Comparison of ENCODE assay signal across 10 mouse cellular contexts in genomic region chr1:172619235-172619634, GRCm38 (mm10). TPM values are rescaled to one million over a fixed set of nuclear protein-coding genes. Genes with fewer than 3 reads are reported as not detected.
DNase-seq lines count a peak whose midpoint lies in the region; ATAC-seq and TF ChIP-seq lines count a peak whose summit lies in the region.
"Had no signal": no experiment of that assay in that cellular context is flagged by ENCODE, and none has a peak within 500 bp of the region (broad histone marks: within the 10 kb centered on the region; RNA-seq: fewer than 3 reads in every experiment).

No protein-coding gene starts in this region.

- H3K36me3 ChIP-seq in C2C12 (ENCODE audit: control insufficient read depth, insufficient read depth) (no peaks in the 10 kb centered on the region), ES-E14 (ENCODE audit: control insufficient read depth, insufficient read depth, low read length, poor library complexity, severe bottlenecking) (no peaks in the 10 kb centered on the region)
- no peaks in the 10 kb centered on the region for H3K36me3 ChIP-seq in kidney, embryonic 16.5 days (ENCODE audit: insufficient read depth, low read length)
- H3K36me3 ChIP-seq in lung, embryonic 16.5 days (ENCODE audit: control insufficient read depth, insufficient read depth, low read length): no peaks in the 10 kb centered on the region
- H3K36me3 ChIP-seq: hindbrain, embryonic 15.5 days had no signal

- no peak overlapping the region for H3K4me2 ChIP-seq in kidney, embryonic 16.5 days (replicated peaks; ENCODE audit: low read depth, low read length)
- H3K4me2 ChIP-seq in lung, embryonic 16.5 days (ENCODE audit: low read depth, low read length): no peak overlapping the region
- H3K4me2 ChIP-seq: hindbrain, embryonic 15.5 days had no signal

- H3K79me3 ChIP-seq in C2C12 (ENCODE audit: low read depth): no peaks in the 10 kb centered on the region

- H3K4me1 ChIP-seq in ES-E14 (ENCODE audit: control insufficient read depth in 2 of 2, insufficient read depth in 2 of 2, low read length in 2 of 2, poor library complexity in 1 of 2): 0 out of 4 replicates have a peak, but pooled peaks cover 0 to 1% of the 10 kb centered on the region in 2 experiments
- H3K4me1 ChIP-seq in kidney, embryonic 16.5 days (ENCODE audit: insufficient read depth, low read length): peaks cover 13% of the 10 kb centered on the region
- H3K4me1 ChIP-seq in lung, embryonic 16.5 days (replicated peaks; ENCODE audit: control insufficient read depth, insufficient read depth, low read length): peaks cover 6% of the 10 kb centered on the region; the same call in 1 of the 2 replicates

- no peak overlapping the region for H3K4me3 ChIP-seq in C2C12 (ENCODE audit: insufficient read depth, poor library complexity, severe bottlenecking)
- no peak overlapping the region for H3K4me3 ChIP-seq in ES-E14 (ENCODE audit: insufficient read depth in 1 of 2, low read depth in 1 of 2, low read length in 2 of 2, poor library complexity in 1 of 2, severe bottlenecking in 1 of 2)
- no peak overlapping the region for H3K4me3 ChIP-seq in kidney, embryonic 16.5 days (ENCODE audit: low read length)
- no peak overlapping the region for H3K4me3 ChIP-seq in lung, embryonic 16.5 days (ENCODE audit: low read length)
- H3K4me3 ChIP-seq: hindbrain, embryonic 15.5 days had no signal

- no peak overlapping the region for H3K27ac ChIP-seq in ES-E14 (ENCODE audit: insufficient read depth, low read depth, low read length, poor library complexity, severe bottlenecking)
- no peak overlapping the region for H3K27ac ChIP-seq in kidney, embryonic 16.5 days (ENCODE audit: low read length)
- no peak overlapping the region for H3K27ac ChIP-seq in lung, embryonic 16.5 days (ENCODE audit: low read length)
- H3K27ac ChIP-seq: hindbrain, embryonic 15.5 days had no signal

- no peaks in the 10 kb centered on the region for H3K9me3 ChIP-seq in ES-E14 (ENCODE audit: control insufficient read depth, insufficient read depth, low read depth, low read length)
- H3K9me3 ChIP-seq in kidney, embryonic 16.5 days (ENCODE audit: low read length): no peaks in the 10 kb centered on the region
- H3K9me3 ChIP-seq in lung, embryonic 16.5 days (ENCODE audit: control insufficient read depth, low read length): no peaks in the 10 kb centered on the region
- H3K9me3 ChIP-seq: hindbrain, embryonic 15.5 days had no signal

- peak; percentile 38 for DNase-seq in ES-E14 (ENCODE audit: low read depth, low spot score)
- DNase-seq in frontal cortex, postnatal 36 days (ENCODE audit: low spot score in 2 of 2): peak; percentile 57 to 66
- DNase-seq in right cerebral cortex, postnatal 25 days: peak; percentile 31

- no peaks in the 10 kb centered on the region for H3K79me2 ChIP-seq in C2C12 (ENCODE audit: control insufficient read depth, insufficient read depth)

- ATAC-seq in cerebellum, adult (ENCODE audit: insufficient number of reproducible peaks, low FRiP score, low TSS enrichment): peak; percentile 74
- ATAC-seq in kidney, embryonic 16.5 days (ENCODE audit: low FRiP score, low TSS enrichment): 0 out of 2 replicates have a peak, but pooled peaks have one; percentile 40
- ATAC-seq in lung, embryonic 16.5 days (ENCODE audit: low read depth): 0 out of 2 replicates have a peak, but pooled peaks have one; percentile 43
- no peak for ATAC-seq in erythroblast, adult 5-6 weeks (replicated peaks; ENCODE audit: low FRiP score, poor library complexity, severe bottlenecking)

- no peak overlapping the region for H3ac ChIP-seq in C2C12 (ENCODE audit: control insufficient read depth, insufficient read length, low read depth)

- in situ Hi-C loops in ES-E14 (cut with MboI; ENCODE audit: low sequenced_read_pairs in 2 of 2, unreplicated experiment in 2 of 2): no loop called here

- no peak overlapping the region for H3K9ac ChIP-seq in ES-E14 (ENCODE audit: insufficient read depth, low read depth, low read length, poor library complexity, severe bottlenecking)
- no peak overlapping the region for H3K9ac ChIP-seq in kidney, embryonic 16.5 days (replicated peaks; ENCODE audit: low read length)
- H3K9ac ChIP-seq in lung, embryonic 16.5 days (ENCODE audit: low read length): no peak overlapping the region
- H3K9ac ChIP-seq: hindbrain, embryonic 15.5 days had no signal

- WGBS in kidney, embryonic 16.5 days: 19% methylated on average over 7 of the region's 7 CpGs
- 14% methylated on average over 7 of the region's 7 CpGs for WGBS in lung, embryonic 16.5 days

- TF ChIP-seq CTCF in C2C12 (IDR thresholded peaks at IDR 0.05; ENCODE audit: control insufficient read depth, insufficient read depth, insufficient read length): peak; percentile 68

- peaks cover 15% of the 10 kb centered on the region for H3K27me3 ChIP-seq in C2C12 (ENCODE audit: control insufficient read depth, insufficient read depth, insufficient read length)
- H3K27me3 ChIP-seq in kidney, embryonic 16.5 days (ENCODE audit: insufficient read depth, low read length): no peaks in the 10 kb centered on the region
- peaks cover 2% of the 10 kb centered on the region; the same call in 1 of the 2 replicates for H3K27me3 ChIP-seq in lung, embryonic 16.5 days (ENCODE audit: control insufficient read depth, insufficient read depth, low read depth, low read length)
- H3K27me3 ChIP-seq: hindbrain, embryonic 15.5 days had no signal

TF ChIP-seq in C2C12, 6 proteins besides CTCF, POLR2A, EP300 and RAD21:
- no peak for TF ChIP-seq CEBPB (IDR thresholded peaks at IDR 0.05; ENCODE audit: low read depth)
- no peak for TF ChIP-seq USF1 (IDR thresholded peaks at IDR 0.05; ENCODE audit: low read depth)
- TF ChIP-seq FOSL1 (IDR thresholded peaks at IDR 0.05; ENCODE audit: insufficient read depth, low read length, poor library complexity, severe bottlenecking): no peak
- no peak for TF ChIP-seq MAX (IDR thresholded peaks at IDR 0.05)
- no peak for TF ChIP-seq MYOG (IDR thresholded peaks at IDR 0.05; ENCODE audit: control insufficient read depth, extremely low read depth, insufficient read length)
- no peak for TF ChIP-seq MYOD1 (IDR thresholded peaks at IDR 0.05; ENCODE audit: control insufficient read depth, insufficient read length, low read depth)

TF ChIP-seq in ES-E14, 5 proteins besides CTCF, POLR2A, EP300 and RAD21:
- no peak for TF ChIP-seq ZNF384 (IDR thresholded peaks at IDR 0.05; ENCODE audit: low read depth, low read length)
- TF ChIP-seq ZC3H11A (IDR thresholded peaks at IDR 0.05; ENCODE audit: borderline replicate concordance, low read depth, low read length): peak; percentile 39; the same call in 1 of the 2 replicates

RNA-seq across cellular contexts. Expression of gene Dusp23, which starts 13.5 kb away (rescaled TPM):
- 0.89 TPM for polyA plus RNA-seq in C2C12 (2012; fragmentation: generic; extraction: Trizol)
- 0.13 TPM in 1 of 2 replicates, not detected in the other for total RNA-seq in ES-E14 (2012; rRNA removed)
- 18.5 and 21.7 TPM in 2 replicates for polyA plus RNA-seq in kidney, embryonic 16.5 days (2015; fragmentation: Nextera tagmentation; extraction: Ambion mirVana)
- 13.5 and 13.7 TPM in 2 replicates for polyA plus RNA-seq in lung, embryonic 16.5 days (2015; fragmentation: Nextera tagmentation; extraction: Ambion mirVana)
- total RNA-seq in erythroblast, adult 5-6 weeks (2015; ENCODE audit: low replicate concordance): 3.1 and 3.7 TPM in 2 replicates
- 0.77 TPM in 1 of 2 replicates, not detected in the other for total RNA-seq in erythroblast, adult 5-6 weeks (2017; ENCODE audit: low replicate concordance)

RNA-seq across cellular contexts. Expression of gene Fcrl6, which starts 16.9 kb away (rescaled TPM):
- not detected for polyA plus RNA-seq in C2C12 (2012; fragmentation: generic; extraction: Trizol)
- not detected in 2 replicates for total RNA-seq in ES-E14 (2012; rRNA removed)
- polyA plus RNA-seq in kidney, embryonic 16.5 days (2015; fragmentation: Nextera tagmentation; extraction: Ambion mirVana): not detected in 2 replicates
- polyA plus RNA-seq in lung, embryonic 16.5 days (2015; fragmentation: Nextera tagmentation; extraction: Ambion mirVana): not detected in 2 replicates
- not detected in 2 replicates for total RNA-seq in erythroblast, adult 5-6 weeks (2015; ENCODE audit: low replicate concordance)
- total RNA-seq in erythroblast, adult 5-6 weeks (2017; ENCODE audit: low replicate concordance): not detected in 2 replicates
- polyA plus RNA-seq: stomach, embryonic 16.5 days had no signal

RNA-seq across cellular contexts. Expression of gene Slamf8, which starts 28.9 kb away (rescaled TPM):
- not detected for polyA plus RNA-seq in C2C12 (2012; fragmentation: generic; extraction: Trizol)
- total RNA-seq in ES-E14 (2012; rRNA removed): not detected in 2 replicates
- polyA plus RNA-seq in kidney, embryonic 16.5 days (2015; fragmentation: Nextera tagmentation; extraction: Ambion mirVana): 0.12 TPM in 1 of 2 replicates, not detected in the other
- 0.21 TPM in 1 of 2 replicates, not detected in the other for polyA plus RNA-seq in lung, embryonic 16.5 days (2015; fragmentation: Nextera tagmentation; extraction: Ambion mirVana)
- total RNA-seq in erythroblast, adult 5-6 weeks (2015; ENCODE audit: low replicate concordance): not detected in 2 replicates
- 0.68 TPM in 1 of 2 replicates, not detected in the other for total RNA-seq in erythroblast, adult 5-6 weeks (2017; ENCODE audit: low replicate concordance)
- polyA plus RNA-seq: hindbrain, embryonic 15.5 days had no signal
